Mouse (Mus musculus) ZHBTc4 (cell line): Measurements from ENCODE around the gene Scn2b.

Source experiments
- DNase-seq: peaks from one replicate; pipeline ENCODE4 v3.0.0-alpha.2; 2011; ENCODE audit warnings: low read depth, low spot score

Scn2b gene

GRCm38 (mm10) chr9:45117741-45118431 lies at the start of gene Scn2b:
Gene Scn2b, plus strand, starts transcription at chr9:45117782.
- peak; percentile 32 for DNase-seq

- no peak for DNase-seq
These were observed 45.8 kb upstream of the Scn2b start for GRCm38 (mm10) chr9:45071800-45072199.

- DNase-seq = no peak
These were observed 39.7 kb upstream of the Scn2b start for GRCm38 (mm10) chr9:45077859-45078258.

GRCm38 (mm10) chr9:45079011-45079410 lies 38.6 kb upstream of the Scn2b start, which contains the start of gene Jaml:
Gene Jaml, plus strand, starts transcription at chr9:45079183.
- DNase-seq = no peak

- no peak for DNase-seq
These were observed 34.5 kb upstream of the Scn2b start for GRCm38 (mm10) chr9:45083132-45083531.

- no peak for DNase-seq
These were observed 33.0 kb upstream of the Scn2b start for GRCm38 (mm10) chr9:45084556-45084955.

GRCm38 (mm10) chr9:45085741-45086690 lies 31.6 kb upstream of the Scn2b start:
- DNase-seq = no peak

- no peak for DNase-seq
These were observed 29.5 kb upstream of the Scn2b start for GRCm38 (mm10) chr9:45088040-45088439.

- no peak for DNase-seq
These were observed 26.8 kb upstream of the Scn2b start for GRCm38 (mm10) chr9:45090811-45091210.

- DNase-seq = no peak
These were observed 24.9 kb upstream of the Scn2b start for GRCm38 (mm10) chr9:45092641-45093040.

GRCm38 (mm10) chr9:45095149-45095937 lies 22.2 kb upstream of the Scn2b start:
- DNase-seq = no peak

GRCm38 (mm10) chr9:45097877-45098276 lies 19.7 kb upstream of the Scn2b start:
- peak; percentile 65 for DNase-seq

- no peak for DNase-seq
These were observed 19.2 kb upstream of the Scn2b start for GRCm38 (mm10) chr9:45098426-45098825.

- no peak for DNase-seq
These were observed 15.1 kb upstream of the Scn2b start for GRCm38 (mm10) chr9:45102528-45102927.

- DNase-seq = peak; percentile 46
These were observed 14.2 kb upstream of the Scn2b start for GRCm38 (mm10) chr9:45103211-45103979.

- no peak for DNase-seq
These were observed 11.8 kb upstream of the Scn2b start for GRCm38 (mm10) chr9:45105596-45106374.

- peak; percentile 74 for DNase-seq
These were observed 1.9 kb upstream of the Scn2b start for GRCm38 (mm10) chr9:45115706-45116105.

GRCm38 (mm10) chr9:45116819-45117218 lies 763 bp upstream of the Scn2b start:
- no peak for DNase-seq

GRCm38 (mm10) chr9:45118552-45118951 lies 970 bp downstream of the Scn2b start:
- DNase-seq = no peak

GRCm38 (mm10) chr9:45119316-45119953 lies 1.9 kb downstream of the Scn2b start:
- DNase-seq = no peak
